Mouse (Mus musculus) G1E (cell line): Measurements from ENCODE around the gene Olfr976. TPM values are rescaled to one million over a fixed set of nuclear protein-coding genes. Genes with fewer than 3 reads are reported as not detected.
"Not testable (repeated sequence)": the region's sequence is repeated elsewhere in the genome, so short reads cannot be mapped to it uniquely, and the experiment has no call there.

Source experiments
- ATAC-seq: 2 replicates; pipeline ENCODE4 v1.8.0; 2016; ENCODE audit warnings: mild to moderate bottlenecking; ENCODE audit not compliant: insufficient number of reproducible peaks, poor library complexity, low FRiP score, severe bottlenecking; ENCODE audit errors: extremely low read depth
- DNase-seq: peaks from one replicate; pipeline ENCODE4 v3.0.0; 2012; ENCODE audit warnings: low spot score
- H3K27me3 ChIP-seq: 2 replicates; pipeline ENCODE4 v1.6.1; 2012; ENCODE audit warnings: mild to moderate bottlenecking, low read length, inconsistent platforms; ENCODE audit not compliant: insufficient read depth
- H3K36me3 ChIP-seq: replicated peaks from 2 replicates; pipeline ENCODE3; 2012; ENCODE audit warnings: mild to moderate bottlenecking, inconsistent platforms
- H3K4me1 ChIP-seq: 2 replicates; pipeline ENCODE4 v1.6.1; 2012; ENCODE audit warnings: low read depth, low read length, inconsistent platforms, mixed read lengths; ENCODE audit not compliant: insufficient read depth
- H3K4me3 ChIP-seq: 2 replicates; pipeline ENCODE4 v1.5.1; 2012; ENCODE audit warnings: low read depth, mild to moderate bottlenecking, inconsistent platforms, low read length, moderate library complexity, mixed read lengths
- H3K9me3 ChIP-seq: replicated peaks from 2 replicates; pipeline ENCODE4 v1.6.1; 2012; ENCODE audit warnings: inconsistent platforms
- CTCF ChIP-seq: IDR thresholded peaks from 2 replicates; pipeline ENCODE4 v1.5.1; 2012; ENCODE audit warnings: low read depth, low read length, inconsistent platforms, mixed read lengths
- GATA1 ChIP-seq: IDR thresholded peaks from 2 replicates; pipeline ENCODE4 v1.6.1; 2012; ENCODE audit warnings: borderline replicate concordance, low read length, inconsistent platforms, mixed read lengths
- GATA2 ChIP-seq: IDR thresholded peaks from 2 replicates; pipeline ENCODE4 v1.6.1; 2012; ENCODE audit warnings: low read depth, low read length, inconsistent platforms, borderline replicate concordance
- POLR2AphosphoS5 ChIP-seq: IDR thresholded peaks from 2 replicates; pipeline ENCODE4 v1.6.1; 2012; ENCODE audit warnings: low read depth, low read length, inconsistent platforms; ENCODE audit not compliant: insufficient replicate concordance
- TAL1 ChIP-seq: conservative IDR thresholded peaks from 2 replicates; pipeline ENCODE4 v1.6.1; 2012; ENCODE audit warnings: low read depth, low read length, inconsistent platforms, mixed read lengths
- polyA plus RNA-seq: library from polyadenylated mRNA; stranded (reverse); fragments of >175 nt; gene quantifications from 2 replicates; pipeline ENCODE4 v1.2.3, GENCODE M21; 2012
- total RNA-seq, 2 experiments: library from RNA; stranded (forward) in 1 of 2; stranded (reverse) in 1 of 2; fragments of 200-1000 nt in 1 of 2; fragments of >200 nt in 1 of 2; fragmentation: Nextera tagmentation in 1 of 2; gene quantifications; 2 replicates each; pipeline ENCODE4 v1.2.3; 2014 to 2017

The Olfr976 gene
- total RNA-seq (2014; fragmentation: Nextera tagmentation): not detected in 2 replicates
- total RNA-seq (2017): not detected in 2 replicates
- not detected in 2 replicates for polyA plus RNA-seq

DNA sequence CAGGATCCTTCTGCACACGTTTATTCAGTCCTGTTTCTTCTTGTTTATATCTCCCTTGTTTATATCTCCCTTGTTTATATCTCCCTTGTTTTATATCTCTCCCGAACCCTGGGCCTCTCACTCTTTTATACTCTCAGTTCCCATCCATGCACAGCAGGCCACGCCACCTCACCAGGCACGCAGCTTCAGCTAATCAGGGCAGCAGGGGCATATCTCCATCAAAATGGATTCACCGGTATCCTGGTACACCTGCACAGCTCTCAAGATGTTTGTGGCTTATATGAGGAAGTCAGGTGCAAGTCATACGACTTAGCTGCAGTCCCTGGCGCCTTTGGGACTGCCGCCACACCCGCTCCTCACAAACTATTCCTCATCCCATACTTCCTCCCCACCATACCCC, at the start of gene Olfr976:
TSS of gene Olfr976 (minus strand) at position 101 of the 400 bp plus-strand sequence.
- not testable (repeated sequence) for H3K4me3 ChIP-seq, ATAC-seq, H3K9me3 ChIP-seq, DNase-seq, H3K4me1 ChIP-seq, H3K36me3 ChIP-seq, H3K27me3 ChIP-seq

- H3K36me3 ChIP-seq: no peaks in the 10 kb centered on the region
- H3K27me3 ChIP-seq: no peaks in the 10 kb centered on the region
- no peak within 1 kb of the TSS for H3K4me3 ChIP-seq
- no peak for ATAC-seq
- no peaks in the 10 kb centered on the region; the same call in 1 of the 2 replicates for H3K9me3 ChIP-seq
- no peak for TF ChIP-seq CTCF
- no peak for TF ChIP-seq TAL1
- no peak for TF ChIP-seq GATA2
- no peak for TF ChIP-seq GATA1
- no peak for TF ChIP-seq POLR2AphosphoS5
- no peaks in the 10 kb centered on the region for H3K4me1 ChIP-seq
- no peak for DNase-seq
Observed at GRCm38 (mm10) chr9:40009482-40009881, 48.5 kb upstream of the Olfr976 start, which contains the start of gene Olfr980. Gene Olfr980 (minus strand): TSS chr9:40009582.

- TF ChIP-seq POLR2AphosphoS5 (no peak), CTCF (no peak), TAL1 (no peak), GATA1 (no peak)
- no peaks in the 10 kb centered on the region for H3K9me3 ChIP-seq
- no peak within 1 kb of the TSS for H3K4me3 ChIP-seq
- H3K4me1 ChIP-seq: no peaks in the 10 kb centered on the region
- H3K36me3 ChIP-seq: no peaks in the 10 kb centered on the region
- DNase-seq (no peak), ATAC-seq (no peak)
- H3K27me3 ChIP-seq: no peaks in the 10 kb centered on the region
Observed at GRCm38 (mm10) chr9:40003365-40003764, 42.4 kb upstream of the Olfr976 start, which contains the start of gene Olfr979. Gene Olfr979 (minus strand): TSS chr9:40003465.

DNA sequence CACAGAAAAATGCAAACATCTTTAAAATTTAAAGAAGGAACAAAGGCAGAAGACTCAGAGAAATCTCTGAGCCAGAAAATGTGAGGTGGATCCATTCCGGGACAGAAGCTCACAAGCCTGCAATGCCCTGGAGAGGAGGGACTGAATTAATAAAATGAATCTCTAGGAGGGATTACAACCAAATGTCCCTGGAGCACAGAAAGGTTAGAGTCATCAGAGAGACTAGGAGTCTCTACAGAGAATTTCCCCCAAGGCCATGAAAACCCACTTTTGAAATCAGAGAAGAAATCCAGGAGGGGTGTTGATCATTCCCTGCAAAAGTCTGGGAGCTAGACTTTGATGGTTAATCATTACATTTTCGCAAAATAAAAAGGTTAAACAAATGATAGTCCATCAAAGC, 30.9 kb upstream of the Olfr976 start, which contains the start of gene Olfr978:
TSS of gene Olfr978 (plus strand) at position 301 of the 400 bp plus-strand sequence.
- ATAC-seq: no peak
- Histone ChIP-seq H3K36me3 (no peaks in the 10 kb centered on the region), H3K4me3 (no peak within 1 kb of the TSS), H3K9me3 (no peaks in the 10 kb centered on the region), H3K4me1 (no peaks in the 10 kb centered on the region), H3K27me3 (no peaks in the 10 kb centered on the region)
- no peak for DNase-seq
- TF ChIP-seq GATA2 (no peak), TAL1 (no peak), POLR2AphosphoS5 (no peak), GATA1 (no peak), CTCF (no peak)

- not testable (repeated sequence) for H3K36me3 ChIP-seq, DNase-seq, H3K9me3 ChIP-seq, ATAC-seq, H3K27me3 ChIP-seq, H3K4me3 ChIP-seq, H3K4me1 ChIP-seq
Observed at GRCm38 (mm10) chr9:39976581-39977145, 15.7 kb upstream of the Olfr976 start.

GRCm38 (mm10) chr9:39951946-39952345, 9.0 kb downstream of the Olfr976 start, which contains the start of gene Olfr975:
Gene Olfr975 (minus strand): TSS chr9:39952046.
- H3K27me3 ChIP-seq: no peaks in the 10 kb centered on the region
- H3K4me3 ChIP-seq: no peak within 1 kb of the TSS
- H3K36me3 ChIP-seq: no peaks in the 10 kb centered on the region
- ATAC-seq: no peak
- no peaks in the 10 kb centered on the region for H3K4me1 ChIP-seq
- no peak for TF ChIP-seq GATA1
- TF ChIP-seq POLR2AphosphoS5: no peak
- TF ChIP-seq GATA2: no peak
- no peak for TF ChIP-seq CTCF
- TF ChIP-seq TAL1: no peak
- no peak for DNase-seq
- peaks cover 6% of the 10 kb centered on the region; the same call in 1 of the 2 replicates for H3K9me3 ChIP-seq

GRCm38 (mm10) chr9:39937201-39937600, 23.7 kb downstream of the Olfr976 start, which contains the start of gene Olfr974:
Gene Olfr974 (plus strand): TSS chr9:39937501.
- Histone ChIP-seq H3K27me3 (no peaks in the 10 kb centered on the region), H3K9me3 (no peaks in the 10 kb centered on the region), H3K4me1 (no peaks in the 10 kb centered on the region), H3K36me3 (no peaks in the 10 kb centered on the region), H3K4me3 (no peak within 1 kb of the TSS)
- ATAC-seq (no peak), DNase-seq (no peak)
- no peak for TF ChIP-seq CTCF
- TF ChIP-seq POLR2AphosphoS5: no peak
- TF ChIP-seq TAL1: no peak
- no peak for TF ChIP-seq GATA2
- no peak for TF ChIP-seq GATA1

- not testable (repeated sequence) for DNase-seq, H3K9me3 ChIP-seq
Observed at GRCm38 (mm10) chr9:39928837-39929236, 32.1 kb downstream of the Olfr976 start.

GRCm38 (mm10) chr9:39927975-39928836, 32.7 kb downstream of the Olfr976 start:
- H3K4me1 ChIP-seq, H3K27me3 ChIP-seq, H3K36me3 ChIP-seq, H3K9me3 ChIP-seq, H3K4me3 ChIP-seq, DNase-seq, ATAC-seq: not testable (repeated sequence)

More at GRCm38 (mm10) chr9:39928837-39929236, 32.1 kb downstream of the Olfr976 start:
- not testable (repeated sequence) for H3K36me3 ChIP-seq, ATAC-seq, H3K4me3 ChIP-seq, H3K27me3 ChIP-seq, H3K4me1 ChIP-seq
